Mouse (Mus musculus) liver, adult 2 months (tissue): ENCODE measurements at regions not wholly inside any gene's neighbourhood (a gene's known extent, or its start where the extent isn't known, plus 50 kb on each side); places are given as distances from the start of the nearest gene placed in this dataset.
"Not testable (repeated sequence)": the region's sequence is repeated elsewhere in the genome, so short reads cannot be mapped to it uniquely, and the experiment has no call there.

Experiments used
- DNase-seq: peaks from one replicate; pipeline ENCODE4 v3.0.0-alpha.2; 2011; ENCODE audit warnings: low read depth, low spot score; ENCODE audit errors: extremely low read depth
- H3K27ac ChIP-seq: fragments of 200-500 bp; replicated peaks from 2 replicates; pipeline ENCODE4 v1.5.1; 2012; ENCODE audit warnings: low read depth, mild to moderate bottlenecking, control low read depth, inconsistent platforms, low read length; ENCODE audit not compliant: insufficient read depth
- H3K27me3 ChIP-seq: fragments of 200-500 bp; 2 replicates; pipeline ENCODE4 v1.6.1; 2012; ENCODE audit warnings: mild to moderate bottlenecking, moderate library complexity, low read length, inconsistent platforms; ENCODE audit not compliant: control insufficient read depth, insufficient read depth
- H3K36me3 ChIP-seq: fragments of 200-500 bp; 2 replicates; pipeline ENCODE4 v1.6.1; 2012; ENCODE audit warnings: low read length, inconsistent platforms; ENCODE audit not compliant: control insufficient read depth, insufficient read depth
- H3K4me1 ChIP-seq: fragments of 200-500 bp; 2 replicates; pipeline ENCODE4 v1.6.1; 2011; ENCODE audit warnings: low read length; ENCODE audit not compliant: control insufficient read depth, insufficient read depth
- H3K4me3 ChIP-seq: fragments of 200-500 bp; 2 replicates; pipeline ENCODE4 v1.5.1; 2011; ENCODE audit warnings: low read depth, mild to moderate bottlenecking, control low read depth, low read length, moderate library complexity; ENCODE audit not compliant: insufficient read depth
- H3K79me2 ChIP-seq: fragments of 200-500 bp; 2 replicates; pipeline ENCODE4 v1.6.1; 2012; ENCODE audit warnings: inconsistent platforms, mild to moderate bottlenecking, low read length, moderate library complexity; ENCODE audit not compliant: control insufficient read depth, insufficient read depth
- H3K9ac ChIP-seq: fragments of 200-500 bp; 2 replicates; pipeline ENCODE4 v1.6.1; 2012; ENCODE audit warnings: low read depth, mild to moderate bottlenecking, control low read depth, inconsistent platforms, low read length
- CTCF ChIP-seq: fragments of 200-500 bp; IDR thresholded peaks from 2 replicates; pipeline ENCODE4 v1.5.1; 2011; ENCODE audit warnings: low read depth, low read length, control low read depth
- POLR2A ChIP-seq: fragments of 200-500 bp; IDR thresholded peaks from 2 replicates; pipeline ENCODE4 v1.6.1; 2011; ENCODE audit warnings: low read length, control low read depth; ENCODE audit not compliant: insufficient read depth; ENCODE audit errors: extremely low read depth
- WGBS: fragments of 180-500 bp; shearing (Covaris S2); methylation state at CpG from one replicate; pipeline ENCODE4 v1.1.7; 2018; 5-methylcytosine and 5-hydroxymethylcytosine counted together

DNA sequence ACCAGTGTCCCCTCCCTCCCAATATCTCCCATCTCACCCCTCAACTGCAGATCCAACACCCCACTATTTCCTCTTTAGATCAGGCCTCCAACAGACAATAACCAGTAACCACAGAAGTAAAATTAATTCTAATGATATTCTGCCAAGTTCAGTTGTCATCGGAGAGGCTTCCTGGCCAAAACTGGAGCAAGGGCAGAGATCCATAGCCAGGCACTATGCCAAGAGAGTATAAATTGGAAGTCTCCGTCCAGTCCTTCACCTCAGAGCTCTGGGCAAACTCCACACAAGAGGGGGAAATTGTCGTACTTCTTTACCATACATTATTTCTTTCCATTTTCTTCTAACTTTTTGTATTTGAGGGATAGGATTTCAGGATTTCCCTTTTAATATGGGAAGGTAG is 1353.4 kb upstream of the Aga start:
- WGBS = 76% methylated on average over 3 of the region's 3 CpGs
- peak; percentile 8 for DNase-seq
- no peaks in the 10 kb centered on the region for H3K27me3 ChIP-seq
- no peaks in the 10 kb centered on the region for H3K36me3 ChIP-seq
- TF ChIP-seq CTCF (no peak), POLR2A (no peak)
- no peak overlapping the region for H3K4me3 ChIP-seq
- no peaks in the 10 kb centered on the region for H3K79me2 ChIP-seq
- no peak overlapping the region for H3K9ac ChIP-seq
- no peak overlapping the region for H3K27ac ChIP-seq
- H3K4me1 ChIP-seq = no peaks in the 10 kb centered on the region

DNA sequence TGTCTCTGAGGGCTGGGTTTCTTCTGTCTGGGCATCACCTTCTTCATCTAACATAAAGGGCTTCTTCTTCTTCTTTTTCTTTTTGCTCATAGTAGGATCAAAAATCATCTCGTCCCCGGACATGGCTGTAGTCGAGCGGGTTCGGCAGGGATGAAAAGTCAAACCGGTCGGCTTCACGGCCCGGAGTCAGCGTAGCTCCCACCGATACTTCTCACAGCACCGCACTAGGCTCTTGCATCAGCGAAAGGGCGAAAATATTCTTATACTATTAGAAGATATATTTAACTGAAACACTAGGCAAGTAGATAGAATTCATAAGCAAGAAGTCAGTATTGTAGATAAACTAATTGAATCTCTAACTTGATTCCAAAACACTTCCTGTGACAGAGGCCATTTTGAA is 1314.6 kb upstream of the Aga start:
- H3K27ac ChIP-seq, H3K9ac ChIP-seq, H3K4me3 ChIP-seq, H3K27me3 ChIP-seq, DNase-seq, H3K79me2 ChIP-seq, H3K36me3 ChIP-seq, H3K4me1 ChIP-seq: not testable (repeated sequence)
- WGBS = 91% methylated on average over 14 of the region's 14 CpGs

GRCm38 (mm10) chr8:52227506-52227905 is 1284.0 kb upstream of the Aga start:
- H3K27ac ChIP-seq = no peak overlapping the region
- no peaks in the 10 kb centered on the region for H3K79me2 ChIP-seq
- H3K9ac ChIP-seq = no peak overlapping the region
- H3K36me3 ChIP-seq = no peaks in the 10 kb centered on the region
- DNase-seq = no peak
- no peaks in the 10 kb centered on the region for H3K4me1 ChIP-seq
- TF ChIP-seq CTCF = no peak
- no peak for TF ChIP-seq POLR2A
- no peak overlapping the region for H3K4me3 ChIP-seq
- H3K27me3 ChIP-seq = no peaks in the 10 kb centered on the region

DNA sequence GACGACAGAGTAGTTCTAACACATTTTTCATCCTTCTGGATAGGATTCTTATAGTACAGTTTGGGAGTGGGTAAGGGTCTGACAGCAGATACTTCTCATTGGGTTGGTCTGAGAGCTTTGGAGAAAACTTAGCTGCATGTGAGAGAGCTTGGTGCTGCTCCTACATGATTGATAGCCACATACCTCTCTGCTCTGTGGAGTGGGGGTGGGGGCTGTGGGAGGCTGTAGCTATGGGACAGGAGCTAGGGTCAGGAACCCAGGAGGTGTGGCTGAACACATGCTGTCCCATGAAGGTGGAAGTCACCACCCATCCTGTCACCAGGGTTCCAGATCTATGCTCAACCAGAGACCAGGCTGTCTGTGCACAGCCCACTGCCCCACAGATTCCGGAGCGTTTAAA is 1255.5 kb upstream of the Aga start:
- TF ChIP-seq CTCF = no peak
- TF ChIP-seq POLR2A = no peak
- DNase-seq = no peak

More for the DNA sequence above, 1255.5 kb upstream of the Aga start:
- Histone ChIP-seq H3K79me2 (no peaks in the 10 kb centered on the region), H3K36me3 (no peaks in the 10 kb centered on the region), H3K9ac (no peak overlapping the region), H3K4me3 (no peak overlapping the region), H3K4me1 (no peaks in the 10 kb centered on the region), H3K27me3 (no peaks in the 10 kb centered on the region), H3K27ac (no peak overlapping the region)
- 66% methylated on average over 3 of the region's 3 CpGs for WGBS
